Mouse (Mus musculus): ENCODE results near the gene Neb.

GRCm38 (mm10) chr2:52333535-52333934 lies 44.7 kb downstream of the Neb start:
- TF ChIP-seq CTCF (conservative IDR thresholded peaks at IDR 0.05; ENCODE audit: low read length) (no peak), POU5F1 (IDR thresholded peaks at IDR 0.05; ENCODE audit: borderline replicate concordance, low read length) (no peak), NANOG (IDR thresholded peaks at IDR 0.05; ENCODE audit: borderline replicate concordance, low read length) (no peak)
